Mouse (Mus musculus) midbrain, embryonic 13.5 days (tissue): ENCODE data around the gene Zbtb16. TPM values are rescaled to one million over a fixed set of nuclear protein-coding genes. Genes with fewer than 3 reads are reported as not detected.

ENCODE experiments used
- ATAC-seq: fragments of 200-750 bp; cut with Nextera tagmentation; 2 replicates; pipeline ENCODE4 v1.8.0; 2017; ENCODE audit warnings: mild to moderate bottlenecking, moderate TSS enrichment, moderate library complexity
- H3K27ac ChIP-seq: fragments of 300-500 bp; sonication (generic); 2 replicates; pipeline ENCODE4 v1.5.1; 2015; ENCODE audit warnings: inconsistent platforms, mild to moderate bottlenecking, moderate library complexity
- H3K27me3 ChIP-seq: fragments of 300-500 bp; sonication (generic); 2 replicates; pipeline ENCODE4 v1.6.1; 2015; ENCODE audit warnings: mild to moderate bottlenecking, inconsistent platforms
- H3K36me3 ChIP-seq: fragments of 300-500 bp; sonication (generic); 2 replicates; pipeline ENCODE4 v1.6.1; 2015; ENCODE audit warnings: mild to moderate bottlenecking, inconsistent platforms
- H3K4me1 ChIP-seq: fragments of 300-500 bp; sonication (generic); replicated peaks from 2 replicates; pipeline ENCODE4 v1.6.1; 2015; ENCODE audit warnings: inconsistent platforms
- H3K4me2 ChIP-seq: fragments of 300-500 bp; sonication (generic); replicated peaks from 2 replicates; pipeline ENCODE4 v1.6.1; 2015; ENCODE audit warnings: moderate library complexity, mild to moderate bottlenecking, inconsistent platforms
- H3K4me3 ChIP-seq: fragments of 300-500 bp; sonication (generic); replicated peaks from 2 replicates; pipeline ENCODE4 v1.5.1; 2015; ENCODE audit warnings: mild to moderate bottlenecking, inconsistent platforms
- H3K9ac ChIP-seq: fragments of 300-500 bp; sonication (generic); replicated peaks from 2 replicates; pipeline ENCODE4 v1.6.1; 2015; ENCODE audit warnings: mild to moderate bottlenecking, inconsistent platforms
- H3K9me3 ChIP-seq: fragments of 300-500 bp; sonication (generic); 2 replicates; pipeline ENCODE4 v1.6.1; 2016; ENCODE audit warnings: mild to moderate bottlenecking, inconsistent platforms
- WGBS: fragments of 180-500 bp; shearing (Covaris S2); methylation state at CpG from one replicate; pipeline ENCODE4 v1.1.7; 2015; 5-methylcytosine and 5-hydroxymethylcytosine counted together
- polyA plus RNA-seq: library from polyadenylated mRNA; unstranded; fragments of >200 nt; fragmentation: Nextera tagmentation; extraction: Ambion mirVana; gene quantifications from 2 replicates; pipeline ENCODE4 v1.2.1, GENCODE M21; 2015

The Zbtb16 gene
- polyA plus RNA-seq, 1 experiment from 2014 or later: 6.8 TPM

DNA sequence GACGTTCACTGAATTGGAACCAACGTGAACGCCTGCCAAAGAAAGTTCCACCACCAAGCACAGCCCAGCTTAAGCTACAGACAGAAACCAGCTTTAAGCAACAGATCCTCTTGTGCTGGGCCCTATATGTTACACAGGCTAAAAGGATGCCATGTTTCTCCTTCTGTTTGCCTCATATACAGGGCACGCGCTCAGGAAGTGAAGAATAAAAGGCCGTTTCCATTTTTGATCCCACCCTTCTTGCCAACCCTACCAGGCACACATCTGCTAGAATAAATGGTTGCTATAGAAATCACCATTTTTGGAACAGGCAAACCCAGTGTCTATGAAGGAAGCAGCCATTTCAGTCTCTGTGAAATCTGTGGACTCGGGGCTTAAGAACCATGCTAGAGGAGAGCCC, 59.8 kb downstream of the Zbtb16 start:
- no peak for ATAC-seq
- Histone ChIP-seq H3K4me3 (no peak overlapping the region), H3K27me3 (no peaks in the 10 kb centered on the region), H3K4me1 (peaks cover 16% of the 10 kb centered on the region), H3K27ac (no peak overlapping the region), H3K9me3 (no peaks in the 10 kb centered on the region), H3K9ac (no peak overlapping the region), H3K36me3 (no peaks in the 10 kb centered on the region), H3K4me2 (no peak overlapping the region)
- 89% methylated on average over 7 of the region's 7 CpGs for WGBS

DNA sequence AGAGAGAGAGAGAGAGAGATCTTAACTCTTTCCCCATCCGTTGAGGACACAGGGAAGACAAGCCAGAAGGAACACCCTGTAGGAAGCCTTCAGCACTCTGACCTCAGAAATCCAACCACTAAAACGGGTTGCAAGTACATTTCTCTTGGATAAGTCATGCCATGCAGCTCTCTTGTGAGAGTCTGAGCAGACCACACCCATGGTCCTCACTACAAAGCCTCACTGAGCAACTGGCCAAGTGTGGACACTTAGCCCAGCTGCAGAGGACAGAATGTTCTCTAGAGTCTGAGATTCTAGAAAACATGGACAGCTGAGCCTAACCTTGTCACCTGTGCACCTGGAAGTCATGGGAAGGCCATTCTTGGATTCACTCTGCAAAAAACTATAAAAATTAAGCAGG, 60.5 kb downstream of the Zbtb16 start:
- Histone ChIP-seq H3K4me3 (no peak overlapping the region), H3K4me1 (peaks cover 16% of the 10 kb centered on the region), H3K9ac (no peak overlapping the region), H3K27ac (no peak overlapping the region), H3K4me2 (no peak overlapping the region), H3K27me3 (no peaks in the 10 kb centered on the region), H3K9me3 (no peaks in the 10 kb centered on the region), H3K36me3 (no peaks in the 10 kb centered on the region)
- 72% methylated on average over 2 of the region's 2 CpGs for WGBS
- ATAC-seq: no peak

DNA sequence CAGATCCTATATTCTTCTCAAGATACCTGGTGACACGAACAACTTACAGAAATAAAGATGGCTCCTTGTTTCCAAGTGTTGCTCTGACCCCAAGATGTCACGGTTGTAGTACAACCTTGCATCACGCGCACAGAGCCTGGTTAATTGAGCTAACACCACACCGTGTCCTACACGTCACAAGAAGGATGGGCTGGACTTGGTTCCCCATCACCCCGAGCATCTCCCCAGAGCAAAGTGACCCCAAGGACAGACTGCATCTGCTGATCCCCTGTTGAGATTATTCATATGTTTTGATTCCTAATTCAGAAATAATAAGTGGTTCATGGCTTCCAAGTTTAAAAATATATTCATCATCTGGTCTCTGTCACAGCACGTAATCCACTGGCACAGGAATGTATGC, 62.3 kb downstream of the Zbtb16 start:
- no peak overlapping the region for H3K4me2 ChIP-seq
- 96% methylated on average over 8 of the region's 8 CpGs for WGBS

DNA sequence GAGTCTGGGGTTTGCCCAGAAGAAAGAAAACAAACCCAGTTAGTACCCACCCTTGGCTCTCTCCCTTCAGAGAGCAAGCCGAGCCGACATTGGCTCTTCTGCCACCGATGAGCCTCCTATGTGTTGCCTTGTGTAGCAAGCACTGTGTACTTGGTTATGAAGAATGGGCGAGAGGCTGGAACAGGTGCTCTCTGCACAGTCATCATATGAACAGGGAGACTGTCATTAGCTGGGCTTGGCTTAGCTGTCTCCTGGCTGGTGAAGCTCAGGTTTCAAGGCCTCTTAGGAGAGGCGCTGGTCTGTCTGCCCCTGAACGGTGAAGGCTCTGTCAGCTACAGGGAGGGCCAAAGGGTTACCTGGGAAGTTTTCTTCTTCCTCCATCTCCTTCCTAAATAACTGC, 62.9 kb downstream of the Zbtb16 start:
- Histone ChIP-seq H3K27me3 (no peaks in the 10 kb centered on the region), H3K27ac (no peak overlapping the region), H3K4me1 (0 out of 2 replicates have a peak, but pooled peaks cover 4% of the 10 kb centered on the region), H3K9me3 (no peaks in the 10 kb centered on the region), H3K4me3 (no peak overlapping the region), H3K4me2 (no peak overlapping the region), H3K9ac (no peak overlapping the region), H3K36me3 (no peaks in the 10 kb centered on the region)
- ATAC-seq: no peak
- 91% methylated on average over 6 of the region's 6 CpGs for WGBS

More for the DNA sequence above, 62.3 kb downstream of the Zbtb16 start:
- H3K4me3 ChIP-seq: no peak overlapping the region
- H3K36me3 ChIP-seq: no peaks in the 10 kb centered on the region
- H3K4me1 ChIP-seq: peaks cover 1% of the 10 kb centered on the region; the same call in 1 of the 2 replicates
- H3K9me3 ChIP-seq: no peaks in the 10 kb centered on the region
- ATAC-seq: no peak
- no peak overlapping the region for H3K27ac ChIP-seq
- no peaks in the 10 kb centered on the region for H3K27me3 ChIP-seq
- H3K9ac ChIP-seq: no peak overlapping the region

DNA sequence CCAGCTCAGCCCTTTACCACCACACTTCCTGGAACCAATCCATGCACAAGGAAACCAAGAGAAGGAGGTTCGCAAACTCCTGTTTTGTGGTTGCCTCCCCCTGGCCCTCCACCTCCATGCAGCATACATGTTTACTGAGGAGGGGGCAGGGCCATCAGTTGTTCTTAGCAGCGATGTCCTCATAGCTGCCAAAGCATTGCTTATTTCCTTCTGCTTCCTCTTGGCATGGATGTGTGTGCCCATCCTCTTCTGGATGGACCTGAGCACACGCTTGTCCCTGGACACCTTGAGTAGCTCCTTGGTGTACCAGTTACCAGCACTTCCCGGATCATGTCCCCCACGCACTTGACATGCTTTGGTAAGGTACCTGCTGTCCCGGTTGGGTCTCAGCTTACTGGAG, 64.5 kb downstream of the Zbtb16 start:
- Histone ChIP-seq H3K9ac (no peak overlapping the region), H3K4me3 (no peak overlapping the region), H3K27ac (no peak overlapping the region), H3K27me3 (no peaks in the 10 kb centered on the region), H3K36me3 (no peaks in the 10 kb centered on the region), H3K4me1 (peaks cover 4% of the 10 kb centered on the region; the same call in 1 of the 2 replicates), H3K4me2 (no peak overlapping the region), H3K9me3 (no peaks in the 10 kb centered on the region)
- 94% methylated on average over 6 of the region's 6 CpGs for WGBS
- no peak for ATAC-seq

DNA sequence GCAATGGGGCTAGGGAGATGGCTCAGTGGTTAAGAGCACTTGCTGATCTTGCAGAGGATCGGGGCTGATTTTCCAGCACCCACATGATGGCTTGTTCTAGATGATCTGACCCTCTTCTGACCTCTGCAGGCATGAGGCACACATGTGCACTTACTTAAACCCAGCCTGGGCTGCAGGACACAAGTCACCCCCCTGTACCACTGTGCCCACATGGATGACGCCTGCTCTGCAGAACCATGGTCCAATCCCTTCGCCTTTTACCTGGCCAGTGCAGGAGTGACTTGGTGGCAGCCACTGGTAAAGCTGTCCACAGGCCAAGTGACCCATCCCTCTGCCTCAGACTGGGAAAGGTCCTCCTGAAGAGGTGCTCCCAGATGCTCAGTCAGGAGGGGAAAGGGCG, 67.1 kb downstream of the Zbtb16 start:
- no peaks in the 10 kb centered on the region for H3K36me3 ChIP-seq
- no peak overlapping the region for H3K27ac ChIP-seq
- H3K27me3 ChIP-seq: no peaks in the 10 kb centered on the region
- H3K4me3 ChIP-seq: no peak overlapping the region
- no peak overlapping the region for H3K4me2 ChIP-seq
- H3K9me3 ChIP-seq: no peaks in the 10 kb centered on the region
- no peak for ATAC-seq
- H3K9ac ChIP-seq: no peak overlapping the region
- H3K4me1 ChIP-seq: peaks cover 4% of the 10 kb centered on the region; the same call in 1 of the 2 replicates
- WGBS: 92% methylated on average over 4 of the region's 4 CpGs

DNA sequence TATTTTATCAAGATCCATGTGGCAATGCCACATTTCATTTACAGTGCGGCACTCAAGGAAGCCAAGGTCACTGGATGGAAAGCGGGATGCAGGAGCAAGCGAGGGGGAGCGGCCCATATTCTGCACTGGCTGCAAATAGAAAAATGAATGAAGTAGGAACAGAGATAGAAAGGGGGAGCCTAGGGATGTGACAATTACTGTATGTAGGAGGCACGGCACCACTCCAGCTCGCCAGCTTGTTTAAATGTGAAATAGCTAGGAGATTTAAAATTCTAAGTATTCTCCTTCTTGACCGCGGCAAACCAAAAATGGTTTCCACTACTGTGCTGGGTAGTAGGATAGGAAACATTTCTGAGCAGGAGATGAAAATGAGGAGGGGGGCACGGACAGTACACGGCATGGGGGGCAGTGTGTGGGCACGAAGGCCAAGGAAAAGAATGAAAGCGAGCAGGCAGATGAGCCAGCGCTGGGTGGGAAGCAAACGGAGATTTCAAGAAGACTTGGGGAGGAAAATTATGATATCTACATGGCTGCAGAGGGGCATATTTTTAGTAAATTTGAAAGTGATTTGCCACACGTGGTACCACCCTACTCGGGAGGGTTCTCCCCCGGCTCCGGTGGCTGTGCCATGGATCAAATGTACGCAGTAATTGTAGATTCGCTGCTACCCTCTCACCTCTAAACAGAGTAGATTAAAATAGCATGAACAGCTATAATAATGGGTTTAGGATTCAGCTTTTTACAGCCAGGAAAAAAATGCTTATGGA, 68.2 kb downstream of the Zbtb16 start:
- 87% methylated on average over 20 of the region's 20 CpGs for WGBS
- H3K4me1 ChIP-seq: peaks cover 4% of the 10 kb centered on the region; the same call in 1 of the 2 replicates
- ATAC-seq: no peak
- no peaks in the 10 kb centered on the region for H3K9me3 ChIP-seq
- H3K36me3 ChIP-seq: no peaks in the 10 kb centered on the region
- H3K27ac ChIP-seq: 0 out of 2 replicates have a peak overlapping the region, but pooled peaks have one; percentile 27
- no peaks in the 10 kb centered on the region for H3K27me3 ChIP-seq
- no peak overlapping the region for H3K4me3 ChIP-seq
- no peak overlapping the region for H3K9ac ChIP-seq
- no peak overlapping the region for H3K4me2 ChIP-seq

DNA sequence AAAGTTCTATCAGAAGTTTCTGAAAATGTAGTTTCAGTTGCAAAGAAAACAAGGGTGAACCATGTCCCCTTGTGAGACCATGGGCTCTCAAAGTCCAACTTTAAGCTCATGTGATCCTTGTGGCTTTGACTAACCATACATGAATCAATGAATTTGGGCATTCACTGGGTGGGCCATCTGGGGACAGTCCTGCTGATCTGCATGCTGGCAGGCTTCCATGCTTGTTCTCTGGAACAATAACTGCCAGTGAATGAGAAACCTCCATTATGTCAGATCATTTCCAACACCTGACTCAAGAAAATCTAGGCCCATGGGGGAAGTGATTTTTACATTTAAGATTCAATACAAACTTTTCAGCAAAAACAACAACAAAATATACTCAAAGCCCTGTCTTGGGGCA, 70.1 kb downstream of the Zbtb16 start:
- no peaks in the 10 kb centered on the region for H3K27me3 ChIP-seq
- no peak overlapping the region for H3K27ac ChIP-seq

DNA sequence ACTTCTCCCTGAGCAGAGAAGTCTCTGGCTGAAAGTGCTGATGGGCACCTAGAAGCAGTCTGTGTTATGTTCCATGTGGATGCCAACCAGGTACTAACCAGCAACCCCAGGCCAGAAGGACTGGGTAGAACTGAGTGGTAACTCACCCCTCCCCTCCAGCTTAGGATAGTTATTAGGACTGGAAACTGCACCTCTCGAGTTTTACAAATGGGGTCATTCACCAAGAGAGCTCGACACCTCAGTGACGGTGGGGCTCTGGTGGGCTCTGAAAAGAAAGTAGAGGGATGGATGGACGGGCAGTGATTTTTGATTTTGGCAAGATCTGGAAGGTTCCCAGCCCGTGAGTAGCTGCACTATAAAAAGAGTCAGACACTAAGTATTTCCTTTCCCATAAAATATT, 71.7 kb downstream of the Zbtb16 start:
- 93% methylated on average over 5 of the region's 5 CpGs for WGBS

More for the DNA sequence above, 70.1 kb downstream of the Zbtb16 start:
- Histone ChIP-seq H3K4me3 (no peak overlapping the region), H3K36me3 (no peaks in the 10 kb centered on the region), H3K9me3 (no peaks in the 10 kb centered on the region), H3K4me2 (no peak overlapping the region), H3K4me1 (peaks cover 13% of the 10 kb centered on the region), H3K9ac (no peak overlapping the region)
- ATAC-seq: no peak

DNA sequence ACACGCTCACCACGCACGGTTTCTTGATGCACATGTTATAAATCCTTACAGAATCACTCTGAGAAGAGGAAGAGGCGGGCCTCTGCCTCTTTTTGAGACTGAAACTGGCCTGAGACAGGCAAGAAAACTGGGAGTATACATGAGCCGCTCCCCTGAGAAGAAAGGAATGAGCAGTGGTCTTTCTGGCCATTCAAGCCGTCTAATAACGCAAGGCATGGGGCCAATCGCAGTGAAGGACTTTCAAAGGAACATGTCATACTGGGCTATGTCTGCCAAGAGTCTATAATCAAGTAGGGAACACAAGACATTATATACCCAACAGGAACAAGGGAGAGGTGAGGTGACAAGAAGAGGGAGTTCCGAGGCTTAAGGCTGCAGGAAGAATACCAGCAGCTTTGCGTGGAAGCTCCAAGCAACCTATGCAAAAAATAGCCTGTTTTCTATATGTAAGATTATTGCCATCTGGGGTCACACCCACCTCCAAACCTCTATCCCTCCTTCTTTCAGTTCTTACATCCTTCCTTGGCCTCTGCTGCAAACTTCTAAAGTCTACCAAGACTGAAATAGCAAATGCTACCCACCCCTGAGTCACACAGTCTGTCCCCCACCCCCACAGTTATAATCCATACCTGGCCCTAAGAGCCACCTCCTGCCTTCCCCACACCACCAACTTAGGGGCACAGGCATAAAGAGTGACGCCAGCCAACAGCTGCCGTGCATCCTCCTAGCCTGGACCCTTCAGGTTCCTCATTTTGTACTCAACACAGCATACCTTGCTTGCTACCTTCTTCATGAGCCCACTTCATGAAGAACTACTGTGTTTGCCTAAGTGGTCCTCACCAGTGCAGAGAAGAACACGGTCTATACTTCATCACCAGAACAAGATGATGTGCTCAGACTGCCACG, 74.0 kb downstream of the Zbtb16 start:
- H3K4me3 ChIP-seq: no peak overlapping the region
- H3K9me3 ChIP-seq: no peaks in the 10 kb centered on the region
- no peak overlapping the region for H3K9ac ChIP-seq
- H3K36me3 ChIP-seq: no peaks in the 10 kb centered on the region
- H3K4me2 ChIP-seq: no peak overlapping the region
- ATAC-seq: no peak
- H3K27ac ChIP-seq: no peak overlapping the region
- 88% methylated on average over 14 of the region's 14 CpGs for WGBS
- H3K4me1 ChIP-seq: peaks cover 34% of the 10 kb centered on the region
- H3K27me3 ChIP-seq: no peaks in the 10 kb centered on the region

More for the DNA sequence above, 71.7 kb downstream of the Zbtb16 start:
- no peaks in the 10 kb centered on the region for H3K9me3 ChIP-seq
- H3K4me2 ChIP-seq: no peak overlapping the region
- no peaks in the 10 kb centered on the region for H3K27me3 ChIP-seq
- H3K9ac ChIP-seq: no peak overlapping the region
- no peak overlapping the region for H3K27ac ChIP-seq
- no peak for ATAC-seq
- no peaks in the 10 kb centered on the region for H3K36me3 ChIP-seq
- no peak overlapping the region for H3K4me3 ChIP-seq
- peaks cover 25% of the 10 kb centered on the region for H3K4me1 ChIP-seq

DNA sequence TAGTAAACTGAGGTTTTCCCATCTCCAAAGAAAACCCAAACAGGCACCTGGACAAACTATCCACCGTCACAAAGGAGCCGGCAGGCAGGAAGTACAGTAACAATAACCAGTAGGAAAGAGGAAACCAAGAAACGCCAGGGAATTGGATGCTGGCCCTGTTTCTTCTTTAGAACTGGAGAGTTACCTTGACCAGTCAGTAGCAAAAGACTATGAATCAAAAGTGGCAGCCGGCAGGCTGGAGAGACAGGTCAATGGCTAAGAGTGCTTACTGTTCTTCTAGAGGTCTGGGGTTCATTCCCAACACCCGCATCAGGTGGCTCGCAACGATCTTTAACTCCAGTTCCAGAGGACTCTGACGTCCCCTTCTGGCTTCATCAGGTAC, 74.9 kb downstream of the Zbtb16 start:
- ATAC-seq: no peak
- 83% methylated on average over 8 of the region's 8 CpGs for WGBS
- Histone ChIP-seq H3K4me3 (no peak overlapping the region), H3K4me1 (peaks cover 43% of the 10 kb centered on the region), H3K9me3 (no peaks in the 10 kb centered on the region), H3K4me2 (no peak overlapping the region), H3K27me3 (no peaks in the 10 kb centered on the region), H3K36me3 (no peaks in the 10 kb centered on the region), H3K9ac (no peak overlapping the region), H3K27ac (peak overlapping the region; percentile 64)

DNA sequence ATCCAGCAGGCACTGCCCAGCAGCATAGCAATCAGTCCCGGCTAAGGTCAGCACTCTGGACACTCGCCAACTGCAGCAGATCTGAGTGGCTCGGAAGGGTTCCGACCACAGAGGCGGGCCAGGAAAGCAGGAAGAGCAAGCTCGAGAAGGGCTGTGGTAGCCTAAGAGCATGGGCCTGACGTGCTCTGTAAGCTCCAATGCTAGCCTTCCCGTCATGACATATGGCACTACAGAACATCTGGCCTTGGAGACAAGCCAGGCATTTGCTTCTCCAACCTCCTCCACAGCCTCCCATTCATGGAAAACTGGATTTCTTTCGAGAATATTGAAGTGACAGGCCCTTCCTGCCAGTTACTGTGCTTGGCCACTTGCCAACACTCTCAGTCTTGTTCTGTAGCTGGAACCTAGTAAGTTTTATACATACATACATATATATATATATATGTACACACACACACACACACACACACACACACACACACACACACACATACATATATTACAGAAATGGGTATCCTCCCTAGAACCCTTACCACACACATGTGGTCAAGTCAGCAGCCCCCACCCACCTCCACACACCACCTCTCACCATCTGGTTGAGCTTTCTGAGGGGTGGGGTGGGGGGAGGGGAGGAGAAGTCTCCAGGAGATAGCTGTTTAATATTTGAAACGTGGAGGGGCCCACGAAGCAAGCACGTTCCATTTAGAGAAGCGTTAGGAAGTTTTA, 75.4 kb downstream of the Zbtb16 start:
- 57% methylated on average over 13 of the region's 13 CpGs for whole genome bisulfite sequencing
- H3K4me1 ChIP-seq: peaks cover 48% of the 10 kb centered on the region

More for the DNA sequence above, 75.4 kb downstream of the Zbtb16 start:
- Histone ChIP-seq H3K4me2 (no peak overlapping the region), H3K27ac (peak overlapping the region; percentile 64), H3K9me3 (no peaks in the 10 kb centered on the region), H3K27me3 (no peaks in the 10 kb centered on the region), H3K4me3 (no peak overlapping the region), H3K36me3 (no peaks in the 10 kb centered on the region), H3K9ac (no peak overlapping the region)
- ATAC-seq: peak; percentile 72
